Mouse (Mus musculus) intestine, embryonic 16.5 days (tissue): ENCODE data around the gene Cep164. TPM values are rescaled to one million over a fixed set of nuclear protein-coding genes. Genes with fewer than 3 reads are reported as not detected.

Experiments used
- ATAC-seq: fragments of 200-750 bp; cut with Nextera tagmentation; 2 replicates; pipeline ENCODE4 v1.8.0; 2017; ENCODE audit warnings: moderate TSS enrichment, moderate library complexity
- H3K27ac ChIP-seq: fragments of 300-500 bp; sonication (generic); 2 replicates; pipeline ENCODE4 v1.5.1; 2014; ENCODE audit warnings: mild to moderate bottlenecking, low read length
- H3K27me3 ChIP-seq: fragments of 300-500 bp; sonication (generic); replicated peaks from 2 replicates; pipeline ENCODE4 v1.6.1; 2014; ENCODE audit warnings: low read length, control low read depth, mixed read lengths; ENCODE audit not compliant: control insufficient read depth, insufficient read depth
- H3K36me3 ChIP-seq: fragments of 300-500 bp; sonication (generic); 2 replicates; pipeline ENCODE4 v1.6.1; 2014; ENCODE audit warnings: low read length, control low read depth; ENCODE audit not compliant: control insufficient read depth, insufficient read depth
- H3K4me1 ChIP-seq: fragments of 300-500 bp; sonication (generic); 2 replicates; pipeline ENCODE4 v1.6.1; 2014; ENCODE audit warnings: low read length, control low read depth, mixed read lengths; ENCODE audit not compliant: control insufficient read depth, insufficient read depth
- H3K4me2 ChIP-seq: fragments of 300-500 bp; sonication (generic); 2 replicates; pipeline ENCODE4 v1.6.1; 2014; ENCODE audit warnings: low read depth, low read length, control low read depth
- H3K4me3 ChIP-seq: fragments of 300-500 bp; sonication (generic); 2 replicates; pipeline ENCODE4 v1.5.1; 2014; ENCODE audit warnings: mild to moderate bottlenecking, low read length
- H3K9ac ChIP-seq: fragments of 300-500 bp; sonication (generic); 2 replicates; pipeline ENCODE4 v1.6.1; 2014; ENCODE audit warnings: low read depth, low read length
- H3K9me3 ChIP-seq: fragments of 300-500 bp; sonication (generic); 2 replicates; pipeline ENCODE4 v1.6.1; 2016; ENCODE audit warnings: low read length, control low read depth; ENCODE audit not compliant: control insufficient read depth
- WGBS: fragments of 180-500 bp; shearing (Covaris S2); extraction: QIAGEN DNeasy Blood & Tissue Kit; methylation state at CpG from one replicate; pipeline ENCODE4 v1.1.7; 2014; 5-methylcytosine and 5-hydroxymethylcytosine counted together
- polyA plus RNA-seq: library from polyadenylated mRNA; unstranded; fragments of >200 nt; fragmentation: Nextera tagmentation; extraction: Ambion mirVana; gene quantifications from 2 replicates; pipeline ENCODE4 v1.2.1, GENCODE M21; 2015

Cep164 gene
- polyA plus RNA-seq, 1 experiment from 2014 or later = 21.6 TPM

- H3K4me3 ChIP-seq = no peak overlapping the region
- no peak for ATAC-seq
- no peaks in the 10 kb centered on the region for H3K9me3 ChIP-seq
- no peak overlapping the region for H3K9ac ChIP-seq
- no peaks in the 10 kb centered on the region for H3K27me3 ChIP-seq
- WGBS = 86% methylated on average over 9 of the region's 9 CpGs
- H3K4me2 ChIP-seq = no peak overlapping the region
- H3K36me3 ChIP-seq = no peaks in the 10 kb centered on the region
- no peak overlapping the region for H3K27ac ChIP-seq
- H3K4me1 ChIP-seq = peaks cover 5% of the 10 kb centered on the region; the same call in 1 of the 2 replicates
Observed at GRCm38 (mm10) chr9:45818406-45819011, 10.0 kb downstream of the Cep164 start.

GRCm38 (mm10) chr9:45815525-45815924, 13.0 kb downstream of the Cep164 start:
- H3K9me3 ChIP-seq = no peaks in the 10 kb centered on the region
- peak; percentile 74 for ATAC-seq
- 68% methylated on average over 10 of the region's 10 CpGs for WGBS
- H3K36me3 ChIP-seq = no peaks in the 10 kb centered on the region
- peaks cover 5% of the 10 kb centered on the region; the same call in 1 of the 2 replicates for H3K4me1 ChIP-seq
- no peaks in the 10 kb centered on the region for H3K27me3 ChIP-seq
- H3K9ac ChIP-seq = no peak overlapping the region
- H3K4me2 ChIP-seq = no peak overlapping the region
- H3K4me3 ChIP-seq = no peak overlapping the region
- H3K27ac ChIP-seq = peak overlapping the region; percentile 27; the same call in 1 of the 2 replicates

- Histone ChIP-seq H3K4me2 (no peak overlapping the region), H3K27me3 (no peaks in the 10 kb centered on the region), H3K36me3 (no peaks in the 10 kb centered on the region), H3K9me3 (no peaks in the 10 kb centered on the region), H3K9ac (no peak overlapping the region), H3K4me3 (no peak overlapping the region), H3K4me1 (peaks cover 5% of the 10 kb centered on the region; the same call in 1 of the 2 replicates), H3K27ac (peak overlapping the region; percentile 27; the same call in 1 of the 2 replicates)
- ATAC-seq = no peak
- 71% methylated on average over 9 of the region's 9 CpGs for WGBS
Observed at GRCm38 (mm10) chr9:45815113-45815512, 13.4 kb downstream of the Cep164 start.

GRCm38 (mm10) chr9:45811946-45812345, 16.5 kb downstream of the Cep164 start:
- WGBS = 44% methylated on average over 5 of the region's 5 CpGs
- no peak overlapping the region for H3K9ac ChIP-seq
- H3K4me1 ChIP-seq = peaks cover 7% of the 10 kb centered on the region; the same call in 1 of the 2 replicates
- H3K9me3 ChIP-seq = no peaks in the 10 kb centered on the region
- no peaks in the 10 kb centered on the region for H3K36me3 ChIP-seq
- H3K4me2 ChIP-seq = no peak overlapping the region
- no peaks in the 10 kb centered on the region for H3K27me3 ChIP-seq
- ATAC-seq = no peak
- H3K4me3 ChIP-seq = no peak overlapping the region
- H3K27ac ChIP-seq = no peak overlapping the region

GRCm38 (mm10) chr9:45807761-45808160, 20.7 kb downstream of the Cep164 start:
- peak overlapping the region; percentile 4; the same call in 1 of the 2 replicates for H3K27ac ChIP-seq
- H3K27me3 ChIP-seq = no peaks in the 10 kb centered on the region
- no peak for ATAC-seq
- H3K9ac ChIP-seq = peak overlapping the region; percentile 10; the same call in 1 of the 2 replicates
- 0 out of 2 replicates have a peak, but pooled peaks cover 2% of the 10 kb centered on the region for H3K36me3 ChIP-seq
- no peak overlapping the region for H3K4me2 ChIP-seq
- 0 out of 2 replicates have a peak, but pooled peaks cover 7% of the 10 kb centered on the region for H3K4me1 ChIP-seq
- WGBS = 81% methylated on average over 8 of the region's 8 CpGs
- no peaks in the 10 kb centered on the region for H3K9me3 ChIP-seq
- no peak overlapping the region for H3K4me3 ChIP-seq

- Histone ChIP-seq H3K4me3 (no peak overlapping the region), H3K27me3 (no peaks in the 10 kb centered on the region), H3K9ac (peak overlapping the region; percentile 44; the same call in 1 of the 2 replicates), H3K9me3 (no peaks in the 10 kb centered on the region), H3K36me3 (0 out of 2 replicates have a peak, but pooled peaks cover 2% of the 10 kb centered on the region), H3K4me2 (peak overlapping the region; percentile 7; the same call in 1 of the 2 replicates), H3K27ac (peak overlapping the region; percentile 4; the same call in 1 of the 2 replicates), H3K4me1 (0 out of 2 replicates have a peak, but pooled peaks cover 7% of the 10 kb centered on the region)
- 77% methylated on average over 11 of the region's 11 CpGs for WGBS
- ATAC-seq = peak; percentile 83
Observed at GRCm38 (mm10) chr9:45807337-45807736, 21.2 kb downstream of the Cep164 start.

- no peaks in the 10 kb centered on the region for H3K9me3 ChIP-seq
- H3K9ac ChIP-seq = peak overlapping the region; percentile 44
- 86% methylated on average over 11 of the region's 11 CpGs for WGBS
- H3K27me3 ChIP-seq = no peaks in the 10 kb centered on the region
- 0 out of 2 replicates have a peak, but pooled peaks cover 2% of the 10 kb centered on the region for H3K36me3 ChIP-seq
- no peak overlapping the region for H3K4me3 ChIP-seq
- 0 out of 2 replicates have a peak, but pooled peaks cover 7% of the 10 kb centered on the region for H3K4me1 ChIP-seq
- peak; percentile 90 for ATAC-seq
- peak overlapping the region; percentile 7; the same call in 1 of the 2 replicates for H3K4me2 ChIP-seq
- peak overlapping the region; percentile 4; the same call in 1 of the 2 replicates for H3K27ac ChIP-seq
Observed at GRCm38 (mm10) chr9:45806847-45807246, 21.6 kb downstream of the Cep164 start.

- H3K27ac ChIP-seq = no peak overlapping the region
- 0 out of 2 replicates have a peak, but pooled peaks cover 2% of the 10 kb centered on the region for H3K36me3 ChIP-seq
- no peaks in the 10 kb centered on the region for H3K27me3 ChIP-seq
- no peaks in the 10 kb centered on the region for H3K9me3 ChIP-seq
- H3K4me3 ChIP-seq = no peak overlapping the region
- H3K4me2 ChIP-seq = no peak overlapping the region
- H3K9ac ChIP-seq = no peak overlapping the region
- no peak for ATAC-seq
- 0 out of 2 replicates have a peak, but pooled peaks cover 7% of the 10 kb centered on the region for H3K4me1 ChIP-seq
- WGBS = 89% methylated on average over 21 of the region's 21 CpGs
Observed at GRCm38 (mm10) chr9:45803070-45803774, 25.3 kb downstream of the Cep164 start.

GRCm38 (mm10) chr9:45799402-45799801, 29.1 kb downstream of the Cep164 start:
- no peak overlapping the region for H3K4me2 ChIP-seq
- H3K27me3 ChIP-seq = no peaks in the 10 kb centered on the region
- no peaks in the 10 kb centered on the region for H3K4me1 ChIP-seq
- 80% methylated on average over 8 of the region's 8 CpGs for WGBS
- H3K9me3 ChIP-seq = no peaks in the 10 kb centered on the region
- H3K27ac ChIP-seq = no peak overlapping the region
- peaks cover 2% of the 10 kb centered on the region; the same call in 1 of the 2 replicates for H3K36me3 ChIP-seq
- ATAC-seq = no peak
- H3K4me3 ChIP-seq = no peak overlapping the region
- no peak overlapping the region for H3K9ac ChIP-seq
